In genomic region chr16:35139873-35140619, GRCm38 (mm10) we compare ENCODE assay signal across 9 mouse cellular contexts. TPM values are rescaled to one million over a fixed set of nuclear protein-coding genes. Genes with fewer than 3 reads are reported as not detected.
DNase-seq lines count a peak whose midpoint lies in the region; ATAC-seq and TF ChIP-seq lines count a peak whose summit lies in the region.
"Had no signal": no experiment of that assay in that cellular context is flagged by ENCODE, and none has a peak within 500 bp of the region (broad histone marks: within the 10 kb centered on the region; RNA-seq: fewer than 3 reads in every experiment).

No protein-coding gene starts in this region.

- H3K4me3 ChIP-seq in lung, embryonic 14.5 days (ENCODE audit: low read depth, low read length): no peak overlapping the region
- 0 out of 2 replicates have a peak overlapping the region, but pooled peaks have one; percentile 28 for H3K4me3 ChIP-seq in embryonic facial prominence, embryonic 10.5 days
- H3K4me3 ChIP-seq in hindbrain, embryonic 16.5 days (ENCODE audit: low read length): no peak overlapping the region
- H3K4me3 ChIP-seq in stomach, embryonic 14.5 days (ENCODE audit: low read depth, low read length): no peak overlapping the region
- H3K4me3 ChIP-seq in kidney, embryonic 16.5 days (ENCODE audit: low read length): no peak overlapping the region
- H3K4me3 ChIP-seq: liver, embryonic 13.5 days had no signal

- WGBS in lung, embryonic 14.5 days: 19% methylated on average over 11 of the region's 11 CpGs
- WGBS in embryonic facial prominence, embryonic 10.5 days: 28% methylated on average over 11 of the region's 11 CpGs
- 19% methylated on average over 11 of the region's 11 CpGs for WGBS in hindbrain, embryonic 16.5 days
- WGBS in stomach, embryonic 14.5 days: 15% methylated on average over 11 of the region's 11 CpGs
- 34% methylated on average over 11 of the region's 11 CpGs for WGBS in kidney, embryonic 16.5 days

- no peaks in the 10 kb centered on the region for H3K27me3 ChIP-seq in lung, embryonic 14.5 days (ENCODE audit: insufficient read depth, low read length)
- H3K27me3 ChIP-seq in embryonic facial prominence, embryonic 10.5 days (replicated peaks; ENCODE audit: low read depth, poor library complexity, severe bottlenecking): no peaks in the 10 kb centered on the region
- no peaks in the 10 kb centered on the region for H3K27me3 ChIP-seq in hindbrain, embryonic 16.5 days (replicated peaks; ENCODE audit: control insufficient read depth, insufficient read depth, low read length)
- no peaks in the 10 kb centered on the region for H3K27me3 ChIP-seq in stomach, embryonic 14.5 days (ENCODE audit: control insufficient read depth, insufficient read depth, low read length)
- H3K27me3 ChIP-seq in kidney, embryonic 16.5 days (ENCODE audit: insufficient read depth, low read length): no peaks in the 10 kb centered on the region
- H3K27me3 ChIP-seq: liver, embryonic 13.5 days had no signal

- H3K36me3 ChIP-seq in lung, embryonic 14.5 days (ENCODE audit: insufficient read depth): no peaks in the 10 kb centered on the region
- no peaks in the 10 kb centered on the region for H3K36me3 ChIP-seq in embryonic facial prominence, embryonic 10.5 days (replicated peaks)
- H3K36me3 ChIP-seq in hindbrain, embryonic 16.5 days (ENCODE audit: control insufficient read depth, insufficient read depth, low read length): no peaks in the 10 kb centered on the region
- H3K36me3 ChIP-seq in stomach, embryonic 14.5 days (ENCODE audit: control insufficient read depth, insufficient read depth, low read length): no peaks in the 10 kb centered on the region
- H3K36me3 ChIP-seq in kidney, embryonic 16.5 days (ENCODE audit: insufficient read depth, low read length): no peaks in the 10 kb centered on the region
- H3K36me3 ChIP-seq: liver, embryonic 13.5 days had no signal

- H3K9ac ChIP-seq in lung, embryonic 14.5 days: no peak overlapping the region
- no peak overlapping the region for H3K9ac ChIP-seq in hindbrain, embryonic 16.5 days (ENCODE audit: low read depth, low read length)
- no peak overlapping the region for H3K9ac ChIP-seq in stomach, embryonic 14.5 days (replicated peaks; ENCODE audit: low read depth, low read length)
- no peak overlapping the region for H3K9ac ChIP-seq in kidney, embryonic 16.5 days (replicated peaks; ENCODE audit: low read length)
- H3K9ac ChIP-seq: liver, embryonic 13.5 days had no signal

- ATAC-seq in lung, embryonic 14.5 days (ENCODE audit: insufficient read depth): peak; percentile 63; the same call in 1 of the 2 replicates
- ATAC-seq in hindbrain, embryonic 16.5 days: peak; percentile 82
- ATAC-seq in stomach, embryonic 14.5 days (ENCODE audit: insufficient number of reproducible peaks, insufficient read depth, low FRiP score, low read depth): peak; percentile 67; the same call in 1 of the 2 replicates
- no peak for ATAC-seq in kidney, embryonic 16.5 days (ENCODE audit: low FRiP score, low TSS enrichment)

- no peak for DNase-seq in lung, embryonic 14.5 days
- DNase-seq in lung, postnatal 25 days (ENCODE audit: low spot score): no peak
- peak; percentile 35 for DNase-seq in embryonic facial prominence, embryonic 10.5 days (ENCODE audit: low spot score)
- DNase-seq in right cerebral cortex, postnatal 25 days: no peak
- no peak for DNase-seq in thymus, postnatal 25 days
- DNase-seq: liver, embryonic 13.5 days had no signal

- TF ChIP-seq CTCF in lung, embryonic 14.5 days (IDR thresholded peaks at IDR 0.05; ENCODE audit: low read depth): no peak

- no peak overlapping the region for H3K27ac ChIP-seq in lung, embryonic 14.5 days (ENCODE audit: low read depth)
- H3K27ac ChIP-seq in embryonic facial prominence, embryonic 10.5 days (replicated peaks): peak overlapping the region; percentile 72
- H3K27ac ChIP-seq in hindbrain, embryonic 16.5 days (ENCODE audit: low read depth, low read length): peak overlapping the region; percentile 41; the same call in 1 of the 2 replicates
- no peak overlapping the region for H3K27ac ChIP-seq in stomach, embryonic 14.5 days (ENCODE audit: low read length)
- no peak overlapping the region for H3K27ac ChIP-seq in kidney, embryonic 16.5 days (ENCODE audit: low read length)
- H3K27ac ChIP-seq: liver, embryonic 13.5 days had no signal

- H3K4me1 ChIP-seq in lung, embryonic 14.5 days (ENCODE audit: insufficient read depth): 0 out of 2 replicates have a peak, but pooled peaks cover 2% of the 10 kb centered on the region
- peaks cover 18% of the 10 kb centered on the region for H3K4me1 ChIP-seq in embryonic facial prominence, embryonic 10.5 days
- H3K4me1 ChIP-seq in hindbrain, embryonic 16.5 days (ENCODE audit: control insufficient read depth, insufficient read depth, low read depth, low read length): peaks cover 8% of the 10 kb centered on the region
- H3K4me1 ChIP-seq in stomach, embryonic 14.5 days (ENCODE audit: control insufficient read depth, insufficient read depth, low read length): peaks cover 5% of the 10 kb centered on the region; the same call in 1 of the 2 replicates
- H3K4me1 ChIP-seq in kidney, embryonic 16.5 days (ENCODE audit: insufficient read depth, low read length): 0 out of 2 replicates have a peak, but pooled peaks cover 5% of the 10 kb centered on the region

- H3K9me3 ChIP-seq in lung, embryonic 14.5 days (ENCODE audit: low read depth, low read length): no peaks in the 10 kb centered on the region
- H3K9me3 ChIP-seq in embryonic facial prominence, embryonic 10.5 days: no peaks in the 10 kb centered on the region
- H3K9me3 ChIP-seq in hindbrain, embryonic 16.5 days (ENCODE audit: control insufficient read depth, low read length): no peaks in the 10 kb centered on the region
- no peaks in the 10 kb centered on the region for H3K9me3 ChIP-seq in stomach, embryonic 14.5 days (ENCODE audit: control insufficient read depth, low read depth, low read length)
- peaks cover under 1% of the 10 kb centered on the region; the same call in 1 of the 2 replicates for H3K9me3 ChIP-seq in kidney, embryonic 16.5 days (ENCODE audit: low read length)
- H3K9me3 ChIP-seq: liver, embryonic 13.5 days had no signal

- H3K4me2 ChIP-seq in lung, embryonic 14.5 days: peak overlapping the region; percentile 35; the same call in 1 of the 2 replicates
- H3K4me2 ChIP-seq in hindbrain, embryonic 16.5 days (ENCODE audit: low read length): no peak overlapping the region; the same call in 1 of the 2 replicates
- H3K4me2 ChIP-seq in stomach, embryonic 14.5 days (replicated peaks; ENCODE audit: low read depth, low read length): no peak overlapping the region; the same call in 1 of the 2 replicates
- H3K4me2 ChIP-seq in kidney, embryonic 16.5 days (replicated peaks; ENCODE audit: low read depth, low read length): no peak overlapping the region
- H3K4me2 ChIP-seq: liver, embryonic 13.5 days had no signal

RNA-seq across cellular contexts. Expression of gene Adcy5, which starts 14.6 kb away (rescaled TPM):
- 1.8 and 1.9 TPM in 2 replicates for polyA plus RNA-seq in lung, embryonic 14.5 days (2014; fragmentation: Nextera tagmentation; extraction: Ambion mirVana)
- 0.48 and 0.70 TPM in 2 replicates for polyA plus RNA-seq in embryonic facial prominence, embryonic 10.5 days (2016; fragmentation: Nextera tagmentation; extraction: Ambion mirVana)
- 7.0 and 7.2 TPM in 2 replicates for polyA plus RNA-seq in hindbrain, embryonic 16.5 days (2015; fragmentation: Nextera tagmentation; extraction: Ambion mirVana)
- 4.7 and 4.8 TPM in 2 replicates for polyA plus RNA-seq in stomach, embryonic 14.5 days (2014; fragmentation: Nextera tagmentation; extraction: Ambion mirVana)
- 0.60 and 0.80 TPM in 2 replicates for polyA plus RNA-seq in kidney, embryonic 16.5 days (2015; fragmentation: Nextera tagmentation; extraction: Ambion mirVana)

Comparison
In these comparisons a context has a peak if more than half of its experiments do, and no peak if none do; other contexts are left out.
1. H3K27ac ChIP-seq: peak in embryonic facial prominence, embryonic 10.5 days (single experiment) and hindbrain, embryonic 16.5 days (single experiment); none in lung, embryonic 14.5 days (single experiment), stomach, embryonic 14.5 days (single experiment) and kidney, embryonic 16.5 days (single experiment).